Mouse (Mus musculus) T-helper 2 cell (primary cell): ENCODE results near the gene Kcnd2.
"Not testable (repeated sequence)": the region's sequence is repeated elsewhere in the genome, so short reads cannot be mapped to it uniquely, and the experiment has no call there.

Experiments used
- in situ Hi-C: fragments of 300-600 bp; cut with MboI, MseI; formaldehyde crosslinking; loops from one replicate; pipeline ENCODE4 v1.15.1; 2025; ENCODE audit warnings: high pct_unique_total_duplicates

The Kcnd2 gene

DNA sequence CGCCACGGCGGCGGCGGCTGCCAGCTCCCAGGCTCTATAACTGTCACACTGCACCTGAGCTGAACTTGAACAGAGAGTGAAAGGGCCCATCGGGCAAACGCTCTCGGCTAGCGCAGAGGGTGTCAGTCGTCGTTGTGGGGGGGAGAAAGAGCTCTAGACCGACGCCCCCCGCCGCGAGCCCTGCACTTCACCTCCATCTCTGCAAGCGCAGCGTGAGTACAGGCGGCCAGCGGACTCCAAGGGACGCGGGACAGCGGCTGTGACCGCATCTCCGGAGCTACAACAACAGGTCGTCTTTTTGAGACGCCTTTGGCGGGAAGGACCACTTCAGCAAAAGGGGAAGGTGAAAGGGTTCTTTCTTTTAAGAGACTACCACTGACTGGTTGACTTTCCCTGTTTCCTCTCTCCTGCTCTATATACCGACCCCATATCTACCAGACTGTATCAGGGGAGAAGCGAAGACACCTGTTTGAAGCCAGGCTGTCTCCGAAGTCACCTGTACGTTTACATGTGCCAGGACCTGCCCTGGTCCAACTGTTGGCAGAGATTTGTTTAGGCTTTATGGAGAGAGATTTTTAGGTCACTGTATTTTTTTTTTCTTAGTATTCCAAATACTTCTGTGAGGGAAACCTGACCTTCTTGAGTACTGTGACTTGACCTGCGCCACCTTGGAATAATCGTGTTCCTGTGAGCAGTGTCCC is at the start of gene Kcnd2:
TSS of gene Kcnd2 (plus strand) at position 13 of the 701 bp plus-strand sequence.
- in situ Hi-C loops, result no loop called here

DNA sequence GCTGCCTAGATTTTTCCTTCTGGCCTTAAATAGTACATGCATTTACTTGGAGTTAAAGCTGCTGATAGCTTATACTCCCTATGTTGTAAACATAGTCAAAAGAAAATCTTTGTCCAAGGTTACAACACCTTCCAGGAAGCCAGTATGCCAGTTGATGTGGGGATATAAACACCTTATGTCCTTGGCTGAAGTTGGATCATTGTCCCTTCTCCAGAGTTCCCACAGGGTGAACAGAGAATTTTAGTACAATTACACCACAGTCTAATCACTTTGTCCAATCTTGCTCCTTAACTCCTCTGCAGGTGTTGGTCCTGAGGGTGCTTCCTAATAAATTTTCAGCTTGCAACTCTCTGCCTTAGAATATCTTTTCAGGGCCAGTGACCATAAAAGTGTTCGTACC is 48.7 kb upstream of the Kcnd2 start:
- in situ Hi-C loops, result no loop called here

DNA sequence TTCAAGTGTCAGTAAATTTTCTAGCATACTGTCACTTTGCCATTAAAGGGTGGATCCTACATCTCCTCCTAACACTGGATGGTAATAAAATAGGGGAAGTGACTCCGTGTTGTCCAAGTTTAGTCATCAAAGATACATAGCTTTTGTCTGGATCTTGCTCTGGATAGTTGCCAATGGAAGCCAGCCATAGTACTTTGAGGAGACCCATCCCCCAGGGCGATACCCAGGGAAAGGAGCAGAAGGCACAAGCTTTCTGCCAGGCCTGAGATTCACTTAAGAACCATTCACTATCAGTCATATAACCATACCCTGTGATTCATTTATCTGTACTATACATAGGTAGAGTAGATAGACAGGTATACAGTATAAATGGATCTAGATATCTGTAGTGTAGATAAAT is 20.0 kb upstream of the Kcnd2 start:
- in situ Hi-C loops, result no loop called here

DNA sequence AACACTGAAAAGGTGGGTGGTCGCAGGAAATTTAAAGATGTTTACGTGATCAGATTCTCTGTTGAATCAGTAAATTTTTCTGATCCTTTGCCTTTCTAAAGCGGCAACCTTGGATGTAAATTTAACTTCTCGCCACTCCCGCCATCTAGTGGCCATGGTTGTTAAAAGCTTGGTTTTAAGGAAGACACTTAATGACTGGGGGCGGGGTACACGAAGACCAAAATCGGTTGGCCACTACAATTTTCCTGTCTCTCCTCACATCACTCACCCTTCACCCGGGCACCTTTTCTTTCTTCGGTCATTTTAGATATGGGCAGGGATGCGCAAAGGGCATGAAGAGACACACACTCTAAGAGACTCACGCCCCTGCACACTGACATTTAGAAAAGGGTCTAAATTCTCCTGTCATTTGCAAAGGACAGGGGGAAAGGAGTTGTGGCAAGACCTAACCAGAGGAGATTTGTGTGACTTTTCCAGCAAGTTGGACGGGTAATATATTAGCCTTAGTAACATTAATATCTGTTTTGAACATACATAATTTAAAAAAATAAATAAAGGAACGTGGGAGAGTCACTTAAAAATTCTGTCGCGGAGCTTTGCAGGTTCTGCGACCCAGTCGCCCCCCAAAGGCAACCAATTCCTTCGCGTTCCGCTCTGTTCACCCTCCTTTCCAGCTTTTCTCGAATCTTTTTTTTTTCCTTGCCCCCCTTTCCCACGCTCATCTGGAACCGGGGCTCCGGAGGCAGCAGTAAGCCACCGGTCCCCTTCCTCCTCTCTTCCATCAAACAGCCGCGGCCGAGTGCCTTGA is 1.2 kb upstream of the Kcnd2 start:
- in situ Hi-C loops, result no loop called here

DNA sequence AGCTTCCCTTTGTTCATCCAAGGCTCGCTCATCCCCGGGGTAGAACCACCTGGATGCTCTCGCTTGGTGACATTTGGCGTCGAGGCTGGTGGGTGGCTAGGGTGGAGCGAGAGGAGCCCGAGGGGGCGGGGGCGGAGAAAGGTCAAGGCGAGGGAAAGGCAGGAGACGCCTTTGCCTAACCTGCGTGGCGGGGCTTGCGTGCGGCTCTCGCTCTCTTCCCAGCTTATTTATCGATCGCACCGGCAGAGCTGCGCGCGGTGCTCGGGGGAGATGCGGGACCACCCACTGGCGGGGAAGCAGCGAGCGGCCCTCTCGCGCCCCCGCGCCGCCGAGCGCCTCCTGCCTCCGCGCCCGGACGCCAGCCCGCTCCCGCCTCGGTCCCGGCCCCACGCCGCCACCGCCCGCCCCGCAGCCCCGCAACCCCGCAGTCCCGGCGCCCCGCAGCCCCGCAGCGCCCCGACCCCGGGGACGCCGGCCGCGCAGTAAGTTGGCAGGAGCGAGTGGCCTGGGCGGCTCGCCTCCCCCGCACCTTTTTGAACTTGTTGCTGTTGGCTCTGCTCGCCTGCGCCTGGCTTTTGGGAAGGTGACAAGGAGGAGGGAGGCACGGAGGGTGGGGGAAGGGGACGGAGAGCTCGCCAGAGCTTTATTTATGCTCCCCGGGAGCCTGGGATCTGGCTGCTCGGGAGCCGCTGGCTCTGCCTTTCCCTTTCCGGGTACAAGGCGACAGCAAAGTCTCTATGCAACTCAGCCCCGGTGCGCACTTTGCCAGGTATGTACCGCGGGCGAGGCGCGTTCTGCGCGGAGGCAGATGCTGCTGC is 421 bp upstream of the Kcnd2 start:
- in situ Hi-C loops, result no loop called here

DNA sequence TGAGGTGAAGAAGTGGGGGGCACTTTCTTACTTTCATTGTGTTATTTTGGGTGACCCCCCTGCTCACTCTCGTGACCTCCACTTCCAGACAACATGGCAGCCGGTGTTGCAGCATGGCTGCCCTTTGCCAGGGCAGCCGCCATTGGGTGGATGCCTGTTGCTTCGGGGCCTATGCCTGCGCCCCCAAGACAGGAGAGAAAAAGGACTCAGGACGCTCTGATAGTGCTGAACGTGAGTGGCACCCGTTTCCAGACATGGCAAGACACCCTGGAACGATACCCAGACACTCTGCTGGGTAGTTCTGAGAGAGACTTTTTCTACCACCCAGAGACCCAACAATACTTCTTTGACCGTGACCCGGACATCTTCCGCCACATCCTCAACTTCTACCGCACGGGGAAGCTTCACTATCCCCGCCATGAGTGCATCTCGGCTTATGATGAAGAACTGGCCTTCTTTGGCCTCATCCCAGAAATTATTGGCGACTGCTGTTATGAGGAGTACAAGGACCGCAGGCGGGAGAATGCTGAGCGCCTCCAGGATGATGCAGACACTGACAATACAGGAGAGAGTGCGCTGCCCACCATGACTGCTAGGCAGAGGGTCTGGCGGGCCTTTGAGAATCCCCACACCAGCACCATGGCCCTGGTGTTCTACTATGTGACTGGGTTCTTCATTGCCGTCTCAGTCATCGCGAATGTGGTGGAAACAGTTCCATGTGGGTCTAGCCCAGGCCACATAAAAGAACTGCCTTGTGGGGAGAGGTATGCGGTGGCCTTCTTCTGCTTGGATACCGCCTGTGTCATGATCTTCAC is 1.1 kb downstream of the Kcnd2 start:
- in situ Hi-C loops, result no loop called here

DNA sequence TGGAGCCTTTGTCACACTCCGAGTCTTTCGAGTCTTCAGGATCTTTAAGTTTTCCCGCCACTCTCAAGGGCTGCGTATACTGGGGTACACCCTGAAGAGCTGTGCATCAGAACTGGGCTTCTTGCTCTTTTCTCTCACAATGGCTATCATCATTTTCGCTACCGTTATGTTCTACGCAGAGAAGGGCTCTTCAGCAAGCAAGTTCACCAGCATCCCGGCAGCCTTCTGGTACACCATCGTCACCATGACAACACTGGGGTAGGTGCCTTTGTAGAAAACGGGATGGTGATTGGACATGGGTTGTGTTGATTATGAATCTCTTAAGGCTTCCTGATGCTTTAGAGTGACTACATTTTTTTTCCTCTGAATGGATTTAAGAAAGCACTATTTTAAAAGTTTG is 1.9 kb downstream of the Kcnd2 start:
- in situ Hi-C loops, result no loop called here

DNA sequence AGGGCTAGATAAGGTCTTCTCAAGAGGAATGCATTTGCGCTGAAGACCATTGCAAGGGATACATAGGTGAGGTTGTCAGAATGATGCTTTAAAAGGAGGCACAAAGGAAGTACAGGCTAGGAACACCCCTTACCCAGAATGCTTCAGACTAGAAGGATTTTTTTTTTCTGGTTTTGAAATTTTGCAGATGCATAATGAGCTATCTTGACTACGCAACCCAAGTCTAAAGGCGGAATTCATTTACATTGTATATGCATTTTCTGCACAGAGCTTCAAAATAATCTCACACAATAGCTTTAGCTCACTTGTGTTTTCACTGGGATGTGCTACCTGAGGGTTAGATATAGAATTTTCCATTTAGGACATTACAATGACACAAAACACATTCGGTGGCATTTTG is 10.8 kb downstream of the Kcnd2 start:
- in situ Hi-C loops, result no loop called here

DNA sequence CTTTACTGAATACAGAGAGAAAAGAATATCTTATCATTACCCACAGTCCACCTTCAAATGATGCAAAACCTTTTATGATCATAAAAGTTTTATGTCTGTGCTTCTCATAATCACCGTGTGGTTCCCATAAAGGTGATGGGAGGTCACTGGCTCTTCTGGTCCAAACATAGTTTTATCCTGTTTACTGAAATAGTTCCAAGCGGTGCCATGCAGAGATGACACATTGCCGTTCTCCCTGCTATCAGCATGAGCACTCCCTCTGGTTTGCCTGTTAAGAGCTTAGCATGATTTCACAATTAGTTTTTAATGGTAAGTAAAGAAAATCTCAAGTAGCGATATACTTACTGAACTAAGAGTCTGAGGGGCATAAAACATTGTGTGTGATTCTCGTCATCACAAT is 43.7 kb downstream of the Kcnd2 start:
- in situ Hi-C loops, result no loop called here

DNA sequence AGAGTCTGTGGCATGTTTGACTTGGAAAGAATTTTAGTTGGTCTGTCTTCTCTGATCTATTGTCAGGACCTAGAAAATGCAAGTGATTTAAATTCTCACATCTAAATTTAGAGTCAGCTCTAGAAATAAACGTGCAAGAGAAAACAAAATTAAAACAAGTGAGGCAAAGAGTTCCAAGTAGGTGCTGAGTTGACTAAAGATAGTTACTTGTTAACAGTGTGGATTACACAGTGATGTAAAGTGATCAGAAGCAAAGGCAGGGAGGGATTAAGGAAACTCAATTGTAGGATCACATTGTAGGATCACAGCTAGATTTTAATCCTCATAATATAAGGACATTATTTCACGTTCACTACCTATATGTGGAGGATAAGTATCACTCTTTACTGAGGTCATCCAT is 52.6 kb downstream of the Kcnd2 start:
- in situ Hi-C loops, result no loop called here

DNA sequence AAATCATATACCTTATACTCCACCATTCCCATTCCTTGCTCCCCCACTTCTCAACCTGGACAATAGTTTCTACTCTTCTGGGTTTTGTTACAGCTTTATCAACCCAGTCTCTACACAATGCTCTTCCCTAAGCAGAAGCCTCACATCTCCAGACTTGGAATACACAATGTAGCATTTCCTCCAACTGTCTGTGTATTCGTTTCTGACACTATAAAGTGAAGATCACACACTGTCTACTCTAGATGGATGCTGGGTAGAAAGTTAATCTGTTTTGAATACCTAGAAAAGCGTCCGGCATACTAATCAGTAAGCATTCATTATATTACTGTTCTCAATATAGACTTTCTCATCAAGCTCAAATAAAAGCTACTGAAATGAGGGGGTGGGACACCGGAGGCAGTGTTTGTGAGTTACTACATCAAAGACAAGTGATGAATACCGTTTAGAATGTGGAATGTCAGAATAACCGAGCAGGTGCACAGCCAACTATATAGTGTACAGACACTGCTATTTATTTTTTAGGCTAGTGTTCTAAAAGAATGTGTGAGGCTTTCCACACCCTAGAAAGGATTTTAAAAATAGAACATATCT is 62.1 kb downstream of the Kcnd2 start:
- in situ Hi-C loops, result loop anchor here (10.0 kb wide), 1 partner anchor 1453 kb away; no protein-coding TSS in a partner anchor

DNA sequence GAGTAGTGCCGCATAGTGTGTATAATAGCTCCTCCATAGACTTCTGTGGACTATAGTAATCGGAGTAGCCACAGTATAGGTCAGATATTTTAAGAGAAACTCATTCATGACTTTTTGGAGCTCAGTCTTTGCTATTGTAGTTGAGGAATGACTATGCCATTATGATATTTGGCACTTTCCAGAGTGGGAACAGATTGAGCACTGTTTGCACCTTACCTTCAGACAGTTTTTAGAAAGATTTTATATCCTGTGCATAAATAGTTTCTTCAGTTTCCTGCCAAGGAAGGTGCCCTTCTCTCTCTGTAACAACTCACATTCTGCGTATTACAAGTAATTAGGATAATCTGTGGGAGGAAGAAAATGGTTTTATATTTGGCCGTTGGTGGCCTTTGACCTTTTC is 89.6 kb downstream of the Kcnd2 start:
- in situ Hi-C loops, result no loop called here

DNA sequence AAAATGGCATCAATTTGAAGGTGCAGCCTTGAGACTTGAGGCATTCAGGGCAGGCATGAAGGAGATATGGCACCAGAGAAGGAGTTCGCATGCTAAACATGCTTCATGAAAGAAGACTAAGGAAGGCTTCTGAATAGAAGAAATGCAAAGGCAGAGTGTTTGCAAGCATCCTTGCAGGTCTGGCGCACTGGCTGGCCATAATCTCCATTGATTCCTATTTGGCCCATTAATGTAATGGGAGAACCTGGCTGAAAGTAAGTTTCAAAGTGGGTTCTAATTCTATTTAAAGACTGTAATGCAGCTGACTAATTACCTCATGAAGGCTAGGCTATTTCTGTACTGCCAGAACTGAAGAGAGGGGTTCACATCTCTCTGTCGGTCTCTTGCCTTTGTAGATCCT is 94.9 kb downstream of the Kcnd2 start:
- in situ Hi-C loops, result no loop called here

DNA sequence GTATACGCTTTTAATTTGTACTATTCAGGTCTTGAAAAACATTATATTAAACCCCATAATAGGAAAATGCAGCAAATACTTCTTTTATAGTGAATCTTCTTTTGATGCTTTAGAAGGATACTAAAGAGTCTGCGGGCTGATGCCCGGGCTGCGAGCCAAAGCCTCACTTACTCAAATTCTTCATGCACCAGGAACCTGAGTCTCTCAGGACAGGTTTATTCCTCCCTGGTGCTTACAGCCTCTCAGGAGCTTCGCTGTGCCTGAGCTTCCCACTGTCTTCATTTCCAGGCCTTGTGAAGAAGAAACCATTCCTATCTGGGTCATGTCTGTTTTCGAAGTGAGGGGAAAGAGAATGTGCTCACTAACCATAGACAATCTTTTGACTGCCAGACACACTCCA is 106.1 kb downstream of the Kcnd2 start:
- in situ Hi-C loops, result loop anchor here (5.0 kb wide), 1 partner anchor 56 kb away; no protein-coding TSS in a partner anchor

DNA sequence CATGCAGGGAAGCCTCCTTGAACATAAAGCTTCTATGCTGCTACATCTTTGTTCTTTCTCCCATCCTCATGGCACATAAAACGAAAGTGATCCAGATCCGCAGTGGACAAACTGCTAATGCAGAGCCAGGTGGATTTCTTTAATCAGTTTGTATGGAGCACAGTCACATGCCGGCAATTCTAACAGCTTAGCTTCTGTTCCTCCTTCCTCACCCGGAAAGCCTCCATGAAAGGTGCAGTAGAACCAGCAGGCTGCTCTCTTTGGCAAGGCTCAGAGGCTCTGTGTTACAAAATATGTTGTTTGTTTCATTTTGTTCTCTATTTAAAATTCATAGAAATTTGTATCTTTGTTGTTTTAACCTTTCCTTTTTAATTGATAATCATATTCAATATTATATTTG is 106.9 kb downstream of the Kcnd2 start:
- in situ Hi-C loops, result loop anchor here (5.0 kb wide), 1 partner anchor 55 kb away; no protein-coding TSS in a partner anchor

DNA sequence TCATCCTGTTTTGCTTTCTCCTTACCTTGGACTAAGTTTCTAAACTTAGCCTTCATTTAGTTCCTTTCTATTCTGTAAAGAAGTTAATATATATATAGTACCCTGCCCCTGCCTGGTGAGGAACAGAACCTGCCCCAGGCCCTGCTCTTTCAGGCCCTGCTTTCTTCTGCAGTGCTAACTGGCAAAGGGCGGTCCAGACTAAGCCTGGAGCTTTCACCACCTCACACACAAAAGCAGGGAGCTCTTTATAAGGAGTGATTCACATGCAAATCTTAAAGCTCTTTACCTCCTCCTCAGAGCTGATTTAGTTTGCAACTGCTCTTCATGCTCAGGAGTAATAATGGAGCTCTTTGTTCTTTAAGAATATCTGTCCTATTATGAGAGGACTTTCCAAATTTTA is 109.9 kb downstream of the Kcnd2 start:
- in situ Hi-C loops, result no loop called here

DNA sequence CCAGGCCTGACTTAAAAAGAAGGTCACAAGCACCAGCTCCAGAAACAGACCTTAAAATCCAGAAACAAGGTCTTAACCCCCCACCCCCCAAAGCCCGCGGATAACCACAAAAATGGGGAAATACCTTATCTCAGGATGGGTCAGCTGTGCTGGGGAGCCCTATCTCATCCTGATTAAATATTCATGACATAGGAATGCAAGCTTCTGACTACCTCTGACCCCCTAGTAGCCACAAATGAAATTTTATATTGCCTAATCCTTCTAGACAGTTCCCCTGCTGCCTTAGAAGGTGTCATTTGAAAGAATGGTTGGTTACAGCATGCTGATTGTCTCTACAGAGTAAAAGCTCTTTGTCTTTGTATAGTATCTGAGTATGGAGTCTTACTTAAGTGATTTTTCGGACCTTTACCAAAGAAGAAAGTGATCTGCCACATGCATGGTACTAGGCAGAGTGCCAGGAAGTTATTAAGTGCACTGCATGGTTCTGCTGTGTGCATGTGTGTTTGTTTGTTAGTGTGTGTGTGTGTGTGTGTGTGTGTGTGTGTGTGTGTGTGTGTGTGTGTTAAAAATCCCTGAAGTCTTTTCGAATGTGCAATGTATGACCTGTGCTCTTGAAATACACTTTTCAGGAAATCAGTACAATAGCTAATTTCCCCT is 111.9 kb downstream of the Kcnd2 start:
- in situ Hi-C loops, result no loop called here

DNA sequence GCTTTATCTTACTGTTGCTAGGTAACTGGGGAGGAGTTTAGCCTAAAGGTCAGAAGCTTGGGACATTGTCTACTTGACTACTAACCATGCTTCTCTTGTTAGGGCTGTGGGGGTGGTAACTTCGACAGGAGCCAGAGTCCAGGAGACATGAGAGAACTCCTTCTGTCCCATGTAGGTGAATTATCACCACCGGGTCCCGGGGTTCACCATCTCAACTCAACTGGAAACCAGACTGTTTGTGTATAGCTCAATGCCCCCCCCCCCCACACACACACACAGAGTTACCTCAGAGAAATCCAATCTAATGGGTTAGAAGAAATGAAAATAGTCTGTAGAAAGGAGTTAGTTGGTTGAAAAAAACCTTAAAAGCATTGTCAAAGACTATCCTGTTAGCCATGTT is 170.0 kb downstream of the Kcnd2 start:
- in situ Hi-C loops, result not testable (repeated sequence)

DNA sequence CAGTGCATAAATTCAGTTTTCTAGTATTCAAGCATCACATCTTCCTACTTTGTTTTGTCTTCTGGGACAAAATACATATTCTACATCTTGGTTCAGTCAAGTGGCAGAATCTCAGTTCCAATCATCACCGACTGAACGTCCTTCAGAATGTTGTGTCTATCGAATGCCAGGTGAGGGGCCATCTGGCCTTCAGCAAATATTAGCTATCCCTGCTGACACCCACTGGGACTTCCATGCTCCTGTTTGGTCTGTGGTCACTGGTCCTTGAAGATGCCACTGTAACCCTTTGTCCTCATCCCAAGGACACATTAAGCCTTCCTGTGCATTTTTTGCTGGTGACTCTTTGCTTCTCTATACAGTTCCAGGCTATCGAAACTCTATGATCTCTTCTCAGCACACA is 176.5 kb downstream of the Kcnd2 start:
- in situ Hi-C loops, result no loop called here

DNA sequence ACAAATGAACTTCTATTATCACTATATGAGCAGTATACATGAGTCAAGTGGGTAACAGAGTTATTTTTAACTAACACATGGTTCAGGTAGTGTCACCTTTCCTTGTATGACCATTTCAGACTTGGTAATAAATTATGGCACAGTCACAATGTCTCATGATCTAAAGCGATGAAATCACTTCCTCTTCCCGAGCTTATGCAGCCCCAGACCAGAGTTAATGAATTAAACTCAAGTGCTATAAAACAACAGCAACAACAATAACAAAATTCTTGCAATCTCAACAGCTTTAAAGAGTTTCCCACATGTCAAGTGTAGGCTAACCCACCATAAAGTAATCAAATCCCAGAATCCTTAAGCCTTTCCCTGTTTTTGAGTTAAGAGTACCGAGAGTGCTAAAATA is 198.4 kb downstream of the Kcnd2 start:
- in situ Hi-C loops, result no loop called here
